Mouse (Mus musculus) spleen, adult 12 weeks (tissue): ENCODE results near the gene Cep290.

Experiments
- DNase-seq: peaks from one replicate; pipeline ENCODE4 v3.0.0; 2022; ENCODE audit warnings: low spot score

The Cep290 gene

GRCm38 (mm10) chr10:100590323-100590722 is 103.0 kb downstream of the Cep290 start, which contains the start of the genes 4930430F08Rik and 1700017N19Rik:
TSS of gene 4930430F08Rik (minus strand) at chr10:100590423.
TSS of gene 1700017N19Rik (plus strand) at chr10:100590484.
- no peak for DNase-seq

GRCm38 (mm10) chr10:100598339-100598738 is 111.0 kb downstream of the Cep290 start:
- no peak for DNase-seq

- no peak for DNase-seq
These were observed 116.2 kb downstream of the Cep290 start for GRCm38 (mm10) chr10:100603511-100603910.

- no peak for DNase-seq
These were observed 116.9 kb downstream of the Cep290 start for GRCm38 (mm10) chr10:100604254-100604653.

GRCm38 (mm10) chr10:100617233-100617903 is 130.0 kb downstream of the Cep290 start:
- no peak for DNase-seq

GRCm38 (mm10) chr10:100619474-100619873 is 132.1 kb downstream of the Cep290 start:
- no peak for DNase-seq

GRCm38 (mm10) chr10:100620040-100620439 is 132.7 kb downstream of the Cep290 start:
- DNase-seq: no peak

- no peak for DNase-seq
These were observed 135.1 kb downstream of the Cep290 start for GRCm38 (mm10) chr10:100622494-100622893.
